Mouse (Mus musculus): ENCODE results near the gene Bace1. TPM values are rescaled to one million over a fixed set of nuclear protein-coding genes. Genes with fewer than 3 reads are reported as not detected.

Bace1 gene
- 4.5 TPM for polyA plus RNA-seq (2014; fragmentation: Illumina TruSeq; extraction: RNeasy Lipid Tissue Mini Kit (QIAGEN cat#74804); ENCODE audit: low replicate concordance)

DNA sequence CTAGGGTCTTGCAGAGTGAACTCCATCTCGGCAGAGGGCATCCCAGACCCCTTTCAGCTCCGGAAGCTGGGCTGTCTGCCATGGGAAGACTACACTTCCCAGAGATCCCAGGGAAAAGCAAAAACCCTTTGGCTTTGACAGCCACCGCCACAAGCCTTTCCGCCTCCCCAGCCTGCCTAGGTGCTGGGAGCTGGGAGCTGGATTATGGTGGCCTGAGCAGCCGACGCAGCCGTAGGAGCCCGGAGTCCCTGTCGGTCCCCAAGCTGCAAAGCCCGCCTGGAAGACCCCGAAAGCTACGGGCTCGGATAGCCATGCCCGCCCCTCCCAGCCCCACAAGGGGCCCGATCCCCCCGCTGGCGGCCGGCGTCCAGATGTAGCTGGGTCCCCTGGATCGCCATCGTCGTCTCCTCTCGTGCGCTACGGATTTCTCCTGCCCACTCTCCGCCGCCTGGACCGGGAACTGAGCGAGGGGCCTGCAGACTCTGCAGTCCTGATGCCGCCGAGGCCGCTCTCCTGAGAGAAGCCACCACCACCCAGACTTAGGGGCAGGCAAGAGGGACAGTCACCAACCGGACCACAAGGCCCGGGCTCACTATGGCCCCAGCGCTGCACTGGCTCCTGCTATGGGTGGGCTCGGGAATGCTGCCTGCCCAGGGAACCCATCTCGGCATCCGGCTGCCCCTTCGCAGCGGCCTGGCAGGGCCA, at the start of gene Bace1:
Gene Bace1, plus strand, starts transcription at position 147 of the 705 bp plus-strand sequence.

GRCm38 (mm10) chr9:45828291-45828963, 10.0 kb upstream of the Bace1 start, which contains the start of gene Cep164:
TSS of gene Cep164 (minus strand) at chr9:45828691.

GRCm38 (mm10) chr9:45906355-45907077, 68.1 kb downstream of the Bace1 start, which contains the start of the genes Pcsk7 and Rnf214:
TSS of gene Pcsk7 (plus strand) at chr9:45906497.
TSS of gene Rnf214 (minus strand) at chr9:45906911.

Other genes starting within 250 kb of the Bace1 start
- 0.71 TPM for gene Cep164, start 9.9 kb upstream of the Bace1 start, polyA plus RNA-seq (2014; fragmentation: Illumina TruSeq; extraction: RNeasy Lipid Tissue Mini Kit (QIAGEN cat#74804); ENCODE audit: low replicate concordance)
- gene Pcsk7, start 67.9 kb downstream of the Bace1 start, polyA plus RNA-seq (2014; fragmentation: Illumina TruSeq; extraction: RNeasy Lipid Tissue Mini Kit (QIAGEN cat#74804); ENCODE audit: low replicate concordance), result 4.3 TPM
- 36.9 TPM for gene Rnf214, start 68.3 kb downstream of the Bace1 start, polyA plus RNA-seq (2014; fragmentation: Illumina TruSeq; extraction: RNeasy Lipid Tissue Mini Kit (QIAGEN cat#74804); ENCODE audit: low replicate concordance)
- 21.5 TPM for gene Tagln, start 97.5 kb downstream of the Bace1 start, polyA plus RNA-seq (2014; fragmentation: Illumina TruSeq; extraction: RNeasy Lipid Tissue Mini Kit (QIAGEN cat#74804); ENCODE audit: low replicate concordance)
- 11.2 TPM for gene Sidt2, start 116.7 kb downstream of the Bace1 start, polyA plus RNA-seq (2014; fragmentation: Illumina TruSeq; extraction: RNeasy Lipid Tissue Mini Kit (QIAGEN cat#74804); ENCODE audit: low replicate concordance)
- gene Pafah1b2, start 174.1 kb downstream of the Bace1 start, polyA plus RNA-seq (2014; fragmentation: Illumina TruSeq; extraction: RNeasy Lipid Tissue Mini Kit (QIAGEN cat#74804); ENCODE audit: low replicate concordance), result 35.9 TPM
- gene Sik3, start 174.2 kb downstream of the Bace1 start, polyA plus RNA-seq (2014; fragmentation: Illumina TruSeq; extraction: RNeasy Lipid Tissue Mini Kit (QIAGEN cat#74804); ENCODE audit: low replicate concordance), result 3.5 TPM